Mouse (Mus musculus) midbrain, embryonic 16.5 days (tissue): ENCODE results near the gene Mettl1. TPM values are rescaled to one million over a fixed set of nuclear protein-coding genes. Genes with fewer than 3 reads are reported as not detected.

Experiments used
- ATAC-seq: fragments of 200-750 bp; cut with Nextera tagmentation; 2 replicates; pipeline ENCODE4 v1.8.0; 2017; ENCODE audit warnings: moderate TSS enrichment
- H3K27ac ChIP-seq: fragments of 300-500 bp; sonication (generic); 2 replicates; pipeline ENCODE4 v1.5.1; 2014; ENCODE audit warnings: mild to moderate bottlenecking, low read length, mixed read lengths
- H3K27me3 ChIP-seq: fragments of 300-500 bp; sonication (generic); 2 replicates; pipeline ENCODE4 v1.6.1; 2014; ENCODE audit warnings: low read depth, low read length, mixed read lengths; ENCODE audit not compliant: control insufficient read depth, insufficient read depth
- H3K36me3 ChIP-seq: fragments of 300-500 bp; sonication (generic); 2 replicates; pipeline ENCODE4 v1.6.1; 2014; ENCODE audit warnings: mild to moderate bottlenecking, low read length, moderate library complexity, mixed read lengths; ENCODE audit not compliant: control insufficient read depth, insufficient read depth
- H3K4me1 ChIP-seq: fragments of 300-500 bp; sonication (generic); 2 replicates; pipeline ENCODE4 v1.6.1; 2014; ENCODE audit warnings: mild to moderate bottlenecking, low read length, mixed read lengths; ENCODE audit not compliant: control insufficient read depth, insufficient read depth
- H3K4me2 ChIP-seq: fragments of 300-500 bp; sonication (generic); 2 replicates; pipeline ENCODE4 v1.6.1; 2014; ENCODE audit warnings: mild to moderate bottlenecking, low read length, mixed read lengths
- H3K4me3 ChIP-seq: fragments of 300-500 bp; sonication (generic); 2 replicates; pipeline ENCODE4 v1.5.1; 2014; ENCODE audit warnings: low read depth, mild to moderate bottlenecking, low read length, moderate library complexity, mixed read lengths
- H3K9ac ChIP-seq: fragments of 300-500 bp; sonication (generic); 2 replicates; pipeline ENCODE4 v1.6.1; 2014; ENCODE audit warnings: low read depth, low read length, mixed read lengths
- H3K9me3 ChIP-seq: fragments of 300-500 bp; sonication (generic); replicated peaks from 2 replicates; pipeline ENCODE4 v1.6.1; 2014; ENCODE audit warnings: mild to moderate bottlenecking, low read length, mixed read lengths; ENCODE audit not compliant: control insufficient read depth, poor library complexity, severe bottlenecking
- WGBS: fragments of 180-500 bp; shearing (Covaris S2); extraction: QIAGEN DNeasy Blood & Tissue Kit; methylation state at CpG from one replicate; pipeline ENCODE4 v1.1.7; 2014; 5-methylcytosine and 5-hydroxymethylcytosine counted together
- polyA plus RNA-seq: library from polyadenylated mRNA; unstranded; fragments of >200 nt; fragmentation: Nextera tagmentation; extraction: Ambion mirVana; gene quantifications from 2 replicates; pipeline ENCODE4 v1.2.1, GENCODE M21; 2015

The Mettl1 gene
- polyA plus RNA-seq, 1 experiment from 2014 or later: 20.1 TPM

DNA sequence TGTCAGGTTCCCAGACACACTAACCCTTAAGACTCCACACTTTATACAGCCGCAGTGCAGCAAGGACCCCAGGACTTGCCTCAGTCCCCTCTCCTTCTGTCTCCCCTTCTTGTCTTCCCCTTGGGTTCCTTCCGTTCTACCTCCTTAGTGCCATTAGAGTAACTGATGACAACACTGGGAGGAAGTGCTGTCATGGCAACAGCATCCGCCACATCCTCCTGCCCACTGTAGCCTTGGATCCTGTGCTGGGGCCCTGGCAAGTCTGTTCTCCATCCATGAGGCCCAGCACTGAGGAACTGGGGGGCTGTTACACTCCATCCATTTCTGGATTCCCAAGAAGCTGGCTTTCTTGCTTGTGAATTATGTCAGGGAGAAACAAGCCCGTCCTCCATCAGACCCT lies 34.9 kb downstream of the Mettl1 start:
- ATAC-seq: no peak
- Histone ChIP-seq H3K9me3 (no peaks in the 10 kb centered on the region), H3K9ac (no peak overlapping the region), H3K4me2 (peak overlapping the region; percentile 25; the same call in 1 of the 2 replicates), H3K27me3 (0 out of 2 replicates have a peak, but pooled peaks cover 3% of the 10 kb centered on the region), H3K27ac (no peak overlapping the region), H3K36me3 (no peaks in the 10 kb centered on the region), H3K4me3 (no peak overlapping the region), H3K4me1 (peaks cover 29% of the 10 kb centered on the region)
- 47% methylated on average over 4 of the region's 4 CpGs for WGBS

DNA sequence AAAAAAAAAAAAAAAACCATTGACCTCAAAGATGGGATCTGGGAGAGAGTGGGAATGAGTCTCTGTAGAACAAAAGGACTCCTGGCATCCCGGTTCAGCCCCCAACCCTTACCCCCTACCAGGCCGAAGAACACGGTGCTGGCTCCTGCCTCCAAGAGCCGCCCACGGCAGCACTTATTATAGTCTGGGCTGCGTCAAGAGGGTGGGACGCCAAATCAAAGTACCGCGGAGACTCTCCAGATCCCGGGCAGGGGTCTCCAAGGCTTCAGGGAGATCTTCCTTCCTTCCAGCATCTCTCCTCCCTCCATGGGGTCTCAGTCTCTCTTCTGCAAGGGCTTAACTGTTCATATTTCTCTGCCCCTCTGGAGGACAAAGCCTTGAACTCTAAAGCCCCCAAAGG lies 36.3 kb downstream of the Mettl1 start:
- WGBS: 5% methylated on average over 10 of the region's 10 CpGs
- H3K4me2 ChIP-seq: peak overlapping the region; percentile 99
- peak overlapping the region; percentile 88 for H3K4me3 ChIP-seq
- peaks cover 39% of the 10 kb centered on the region for H3K4me1 ChIP-seq
- 0 out of 2 replicates have a peak, but pooled peaks cover 3% of the 10 kb centered on the region for H3K27me3 ChIP-seq
- H3K36me3 ChIP-seq: no peaks in the 10 kb centered on the region
- peak overlapping the region; percentile 66 for H3K9ac ChIP-seq
- no peak for ATAC-seq
- H3K27ac ChIP-seq: peak overlapping the region; percentile 95
- no peaks in the 10 kb centered on the region for H3K9me3 ChIP-seq

- ATAC-seq: peak; percentile 73
- Histone ChIP-seq H3K27ac (peak overlapping the region; percentile 95), H3K27me3 (0 out of 2 replicates have a peak, but pooled peaks cover 3% of the 10 kb centered on the region), H3K4me2 (peak overlapping the region; percentile 99), H3K4me3 (peak overlapping the region; percentile 88), H3K4me1 (peaks cover 43% of the 10 kb centered on the region), H3K36me3 (peaks cover 4% of the 10 kb centered on the region), H3K9me3 (no peaks in the 10 kb centered on the region), H3K9ac (peak overlapping the region; percentile 66)
- 0% methylated on average over 12 of the region's 12 CpGs for WGBS
Measured at GRCm38 (mm10) chr10:127078001-127078676, 36.9 kb downstream of the Mettl1 start.

GRCm38 (mm10) chr10:127078677-127079575 lies 37.7 kb downstream of the Mettl1 start:
- Histone ChIP-seq H3K4me3 (peak overlapping the region; percentile 88), H3K4me1 (peaks cover 43% of the 10 kb centered on the region), H3K27ac (peak overlapping the region; percentile 95), H3K4me2 (peak overlapping the region; percentile 99), H3K36me3 (peaks cover 6% of the 10 kb centered on the region), H3K9me3 (no peaks in the 10 kb centered on the region), H3K27me3 (0 out of 2 replicates have a peak, but pooled peaks cover 3% of the 10 kb centered on the region), H3K9ac (peak overlapping the region; percentile 99)
- peak; percentile 76 for ATAC-seq
- WGBS: 0% methylated on average over 24 of the region's 49 CpGs

DNA sequence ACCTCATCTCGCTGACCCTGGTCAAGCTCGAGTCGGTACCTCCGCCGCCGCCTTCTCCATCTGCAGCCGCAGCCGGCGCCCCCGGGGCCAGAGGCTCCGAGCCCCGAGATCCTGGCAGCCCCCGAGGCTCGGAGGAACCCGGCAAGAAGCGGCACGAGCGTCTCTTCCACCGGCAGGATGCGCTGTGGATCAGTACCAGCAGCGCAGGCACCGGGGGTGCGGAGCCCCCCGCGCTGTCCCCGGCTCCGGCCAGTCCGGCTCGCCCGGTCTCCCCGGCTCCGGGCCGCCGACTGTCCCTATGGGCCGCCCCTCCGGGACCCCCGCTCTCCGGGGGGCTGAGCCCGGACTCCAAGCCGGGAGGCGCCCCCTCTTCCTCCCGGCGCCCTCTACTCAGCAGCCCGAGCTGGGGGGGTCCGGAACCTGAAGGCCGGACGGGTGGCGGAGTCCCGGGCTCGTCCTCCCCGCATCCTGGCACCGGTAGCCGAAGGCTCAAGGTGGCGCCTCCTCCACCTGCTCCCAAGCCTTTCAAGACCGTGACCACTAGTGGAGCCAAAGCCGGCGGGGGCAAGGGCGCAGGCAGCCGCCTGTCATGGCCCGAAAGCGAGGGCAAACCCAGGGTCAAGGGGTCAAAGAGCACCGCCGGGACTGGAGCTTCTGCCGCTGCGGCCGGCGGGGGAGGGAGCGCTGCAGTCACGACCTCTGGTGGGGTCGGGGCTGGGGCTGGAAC lies 38.6 kb downstream of the Mettl1 start:
- H3K4me3 ChIP-seq: peak overlapping the region; percentile 88
- H3K27ac ChIP-seq: peak overlapping the region; percentile 95
- H3K27me3 ChIP-seq: 0 out of 2 replicates have a peak, but pooled peaks cover 3% of the 10 kb centered on the region
- peak overlapping the region; percentile 99 for H3K4me2 ChIP-seq
- H3K9me3 ChIP-seq: no peaks in the 10 kb centered on the region
- ATAC-seq: no peak
- peaks cover 14% of the 10 kb centered on the region for H3K36me3 ChIP-seq
- H3K4me1 ChIP-seq: peaks cover 43% of the 10 kb centered on the region
- 1% methylated on average over 60 of the region's 70 CpGs for WGBS
- peak overlapping the region; percentile 99 for H3K9ac ChIP-seq

DNA sequence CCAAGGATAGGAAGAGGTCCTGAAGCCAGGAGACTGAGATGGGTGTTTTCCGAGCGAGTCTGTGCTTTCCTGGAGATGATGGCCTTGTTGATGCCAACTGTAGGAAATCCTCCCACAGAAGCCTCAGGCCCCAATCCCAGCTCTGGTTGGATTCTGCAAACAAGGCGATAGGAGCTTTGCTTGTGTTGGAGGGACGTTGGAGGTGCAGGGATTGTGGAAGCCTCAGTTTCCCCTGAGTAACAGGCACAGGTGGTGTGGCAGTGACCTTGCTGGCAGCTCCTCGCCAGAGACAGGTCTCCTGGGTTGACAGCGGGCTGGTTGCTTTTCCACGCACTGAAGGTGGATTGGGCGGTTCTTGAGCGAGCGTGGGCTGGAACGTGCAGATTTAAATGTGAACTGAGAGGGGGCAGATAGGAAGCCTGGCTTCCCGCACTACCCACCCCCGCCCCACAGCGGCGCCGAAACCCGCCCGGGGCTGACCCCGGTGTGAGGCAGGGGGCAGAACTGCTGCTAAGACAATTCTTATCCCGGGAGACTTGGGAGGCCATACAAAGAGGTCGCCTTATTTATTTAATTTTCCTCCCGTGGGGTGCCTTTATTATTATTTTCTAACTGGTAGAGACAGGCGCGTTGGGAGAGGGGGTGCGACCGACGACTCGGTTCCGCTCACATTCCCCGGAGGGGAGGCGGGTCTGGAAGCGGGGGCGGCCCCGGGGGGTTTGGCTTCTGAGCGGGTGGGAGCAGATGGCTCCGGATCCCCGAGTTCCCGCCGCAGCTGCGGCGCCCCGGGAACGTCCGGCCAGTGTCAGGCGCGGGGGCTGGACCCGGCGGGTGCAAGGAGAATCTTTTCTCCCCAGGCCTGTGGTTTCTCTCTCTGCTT lies 39.9 kb downstream of the Mettl1 start:
- peaks cover 40% of the 10 kb centered on the region for H3K4me1 ChIP-seq
- H3K27ac ChIP-seq: peak overlapping the region; percentile 55
- peak overlapping the region; percentile 99 for H3K4me2 ChIP-seq
- peaks cover 17% of the 10 kb centered on the region for H3K36me3 ChIP-seq
- H3K9me3 ChIP-seq: no peaks in the 10 kb centered on the region
- peak overlapping the region; percentile 99 for H3K9ac ChIP-seq
- WGBS: 2% methylated on average over 47 of the region's 48 CpGs
- ATAC-seq: no peak
- H3K4me3 ChIP-seq: peak overlapping the region; percentile 88
- 0 out of 2 replicates have a peak, but pooled peaks cover 3% of the 10 kb centered on the region for H3K27me3 ChIP-seq

DNA sequence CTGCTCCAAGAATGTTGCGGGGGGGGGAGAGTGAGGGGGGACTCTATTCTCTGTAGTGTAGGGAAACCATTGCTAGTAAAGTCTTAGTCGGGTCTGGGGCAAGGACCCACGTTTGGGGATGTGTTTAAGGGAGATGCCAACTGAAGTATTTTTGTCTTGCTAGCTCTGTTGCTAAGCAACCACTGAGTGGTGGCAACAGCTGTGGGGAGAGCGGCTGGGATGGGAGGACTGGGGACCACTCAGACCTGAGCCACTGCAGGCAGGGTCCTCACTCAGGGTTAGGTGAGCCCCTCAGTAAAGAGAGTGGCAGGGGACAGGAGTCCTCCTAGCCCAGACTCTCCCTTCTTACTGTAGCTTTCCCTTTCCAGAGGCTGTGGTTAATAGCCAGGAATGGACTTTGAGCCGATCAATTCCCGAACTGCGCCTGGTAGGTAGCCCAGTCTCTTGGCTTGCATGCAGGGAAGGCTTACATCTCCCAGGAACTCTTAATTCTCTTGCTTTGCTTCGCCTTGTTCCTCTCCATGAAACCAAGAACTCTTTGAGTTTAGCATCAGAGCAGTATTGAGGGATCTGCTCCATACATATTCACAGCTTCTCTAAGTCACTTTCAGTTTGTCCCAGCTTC lies 40.9 kb downstream of the Mettl1 start:
- Histone ChIP-seq H3K4me1 (peaks cover 34% of the 10 kb centered on the region), H3K4me2 (peak overlapping the region; percentile 99), H3K4me3 (peak overlapping the region; percentile 88), H3K9me3 (no peaks in the 10 kb centered on the region), H3K9ac (peak overlapping the region; percentile 99), H3K36me3 (peaks cover 22% of the 10 kb centered on the region), H3K27ac (no peak overlapping the region; the same call in 1 of the 2 replicates), H3K27me3 (peaks cover 4% of the 10 kb centered on the region; the same call in 1 of the 2 replicates)
- 27% methylated on average over 8 of the region's 8 CpGs for WGBS
- ATAC-seq: no peak
